Mouse (Mus musculus): ENCODE measurements around the gene Sarnp. TPM values are rescaled to one million over a fixed set of nuclear protein-coding genes. Genes with fewer than 3 reads are reported as not detected.

Gene Sarnp
- polyA plus RNA-seq, 1 experiment, result 288 TPM

DNA sequence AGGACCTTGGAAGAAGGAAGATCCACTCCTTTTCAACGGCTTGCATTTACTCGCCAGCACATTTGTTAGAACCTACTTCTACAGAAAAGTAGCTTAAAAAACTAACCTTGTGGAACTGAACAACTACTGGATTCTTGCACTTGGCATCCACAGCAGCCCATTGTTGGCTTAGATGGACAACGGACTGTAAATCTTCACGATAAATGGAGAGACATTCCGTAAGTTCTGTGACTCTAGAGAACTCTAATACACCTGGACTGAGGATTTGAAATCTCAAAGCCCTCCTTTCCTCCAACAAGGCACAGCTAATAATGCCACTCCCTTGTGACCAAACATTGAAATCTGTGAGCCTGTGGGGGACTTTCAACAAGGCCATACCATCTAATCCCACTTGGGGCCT lies 26.1 kb downstream of the Sarnp start:
- Histone ChIP-seq H3K27ac (ENCODE audit: insufficient read depth, low read length) (no peak overlapping the region), H3K36me3 (ENCODE audit: control insufficient read depth, insufficient read depth, low read length, poor library complexity, severe bottlenecking) (peaks cover 69% of the 10 kb centered on the region), H3K4me3 (ENCODE audit: low read depth, low read length) (no peak overlapping the region)

GRCm38 (mm10) chr10:128845516-128845915 lies 28.4 kb downstream of the Sarnp start:
- TF ChIP-seq POLR2A (IDR thresholded peaks at IDR 0.05; ENCODE audit: insufficient read depth, low read length) (no peak), EP300 (IDR thresholded peaks at IDR 0.05; ENCODE audit: insufficient read depth, low read depth, low read length) (no peak), CTCF (IDR thresholded peaks at IDR 0.05; ENCODE audit: low read depth, low read length) (no peak)
- no peak overlapping the region for H3K9ac ChIP-seq (ENCODE audit: low read depth, poor library complexity, severe bottlenecking)
- H3K4me1 ChIP-seq (ENCODE audit: control insufficient read depth, insufficient read depth, low read length), result no peaks in the 10 kb centered on the region
- H3K27ac ChIP-seq (ENCODE audit: insufficient read depth, low read length), result no peak overlapping the region
- peaks cover 73% of the 10 kb centered on the region for H3K36me3 ChIP-seq (ENCODE audit: control insufficient read depth, insufficient read depth, low read length, poor library complexity, severe bottlenecking)
- H3K4me3 ChIP-seq (ENCODE audit: low read depth, low read length), result no peak overlapping the region
- H3K9me3 ChIP-seq (replicated peaks; ENCODE audit: control insufficient read depth, insufficient read depth, low read length, poor library complexity, severe bottlenecking), result no peaks in the 10 kb centered on the region
- H3K27me3 ChIP-seq (ENCODE audit: control insufficient read depth, insufficient read depth, low read length, poor library complexity, severe bottlenecking), result no peaks in the 10 kb centered on the region

More for the DNA sequence above, 26.1 kb downstream of the Sarnp start:
- Histone ChIP-seq H3K4me1 (ENCODE audit: control insufficient read depth, insufficient read depth, low read length) (no peaks in the 10 kb centered on the region), H3K9ac (ENCODE audit: low read depth, poor library complexity, severe bottlenecking) (no peak overlapping the region), H3K9me3 (replicated peaks; ENCODE audit: control insufficient read depth, insufficient read depth, low read length, poor library complexity, severe bottlenecking) (no peaks in the 10 kb centered on the region), H3K27me3 (ENCODE audit: control insufficient read depth, insufficient read depth, low read length, poor library complexity, severe bottlenecking) (no peaks in the 10 kb centered on the region)
- no peak for TF ChIP-seq EP300 (IDR thresholded peaks at IDR 0.05; ENCODE audit: insufficient read depth, low read depth, low read length)

- H3K36me3 ChIP-seq (ENCODE audit: control insufficient read depth, insufficient read depth, low read length, poor library complexity, severe bottlenecking), result peaks cover 69% of the 10 kb centered on the region
- no peak overlapping the region for H3K4me3 ChIP-seq (ENCODE audit: low read depth, low read length)
- no peaks in the 10 kb centered on the region for H3K9me3 ChIP-seq (replicated peaks; ENCODE audit: control insufficient read depth, insufficient read depth, low read length, poor library complexity, severe bottlenecking)
- H3K4me1 ChIP-seq (ENCODE audit: control insufficient read depth, insufficient read depth, low read length), result no peaks in the 10 kb centered on the region
- no peaks in the 10 kb centered on the region for H3K27me3 ChIP-seq (ENCODE audit: control insufficient read depth, insufficient read depth, low read length, poor library complexity, severe bottlenecking)
- no peak overlapping the region for H3K9ac ChIP-seq (ENCODE audit: low read depth, poor library complexity, severe bottlenecking)
- no peak overlapping the region for H3K27ac ChIP-seq (ENCODE audit: insufficient read depth, low read length)
- TF ChIP-seq POLR2A (IDR thresholded peaks at IDR 0.05; ENCODE audit: insufficient read depth, low read length) (no peak), EP300 (IDR thresholded peaks at IDR 0.05; ENCODE audit: insufficient read depth, low read depth, low read length) (no peak), CTCF (IDR thresholded peaks at IDR 0.05; ENCODE audit: low read depth, low read length) (no peak)
Observed at GRCm38 (mm10) chr10:128846664-128847063, 29.5 kb downstream of the Sarnp start.

GRCm38 (mm10) chr10:128848426-128848825 lies 31.3 kb downstream of the Sarnp start:
- Histone ChIP-seq H3K4me1 (ENCODE audit: control insufficient read depth, insufficient read depth, low read length) (no peaks in the 10 kb centered on the region), H3K9ac (ENCODE audit: low read depth, poor library complexity, severe bottlenecking) (no peak overlapping the region), H3K36me3 (ENCODE audit: control insufficient read depth, insufficient read depth, low read length, poor library complexity, severe bottlenecking) (peaks cover 64% of the 10 kb centered on the region), H3K27ac (ENCODE audit: insufficient read depth, low read length) (no peak overlapping the region), H3K9me3 (replicated peaks; ENCODE audit: control insufficient read depth, insufficient read depth, low read length, poor library complexity, severe bottlenecking) (no peaks in the 10 kb centered on the region), H3K4me3 (ENCODE audit: low read depth, low read length) (no peak overlapping the region), H3K27me3 (ENCODE audit: control insufficient read depth, insufficient read depth, low read length, poor library complexity, severe bottlenecking) (no peaks in the 10 kb centered on the region)
- no peak for TF ChIP-seq CTCF (IDR thresholded peaks at IDR 0.05; ENCODE audit: low read depth, low read length)
- TF ChIP-seq POLR2A (IDR thresholded peaks at IDR 0.05; ENCODE audit: insufficient read depth, low read length), result no peak
- TF ChIP-seq EP300 (IDR thresholded peaks at IDR 0.05; ENCODE audit: insufficient read depth, low read depth, low read length), result no peak

- Histone ChIP-seq H3K27me3 (ENCODE audit: control insufficient read depth, insufficient read depth, low read length, poor library complexity, severe bottlenecking) (no peaks in the 10 kb centered on the region), H3K4me3 (ENCODE audit: low read depth, low read length) (no peak overlapping the region), H3K27ac (ENCODE audit: insufficient read depth, low read length) (no peak overlapping the region), H3K36me3 (ENCODE audit: control insufficient read depth, insufficient read depth, low read length, poor library complexity, severe bottlenecking) (peaks cover 62% of the 10 kb centered on the region), H3K9me3 (replicated peaks; ENCODE audit: control insufficient read depth, insufficient read depth, low read length, poor library complexity, severe bottlenecking) (no peaks in the 10 kb centered on the region), H3K9ac (ENCODE audit: low read depth, poor library complexity, severe bottlenecking) (no peak overlapping the region), H3K4me1 (ENCODE audit: control insufficient read depth, insufficient read depth, low read length) (no peaks in the 10 kb centered on the region)
- TF ChIP-seq EP300 (IDR thresholded peaks at IDR 0.05; ENCODE audit: insufficient read depth, low read depth, low read length) (no peak), CTCF (IDR thresholded peaks at IDR 0.05; ENCODE audit: low read depth, low read length) (no peak), POLR2A (IDR thresholded peaks at IDR 0.05; ENCODE audit: insufficient read depth, low read length) (no peak)
Observed at GRCm38 (mm10) chr10:128850339-128850738, 33.2 kb downstream of the Sarnp start.

DNA sequence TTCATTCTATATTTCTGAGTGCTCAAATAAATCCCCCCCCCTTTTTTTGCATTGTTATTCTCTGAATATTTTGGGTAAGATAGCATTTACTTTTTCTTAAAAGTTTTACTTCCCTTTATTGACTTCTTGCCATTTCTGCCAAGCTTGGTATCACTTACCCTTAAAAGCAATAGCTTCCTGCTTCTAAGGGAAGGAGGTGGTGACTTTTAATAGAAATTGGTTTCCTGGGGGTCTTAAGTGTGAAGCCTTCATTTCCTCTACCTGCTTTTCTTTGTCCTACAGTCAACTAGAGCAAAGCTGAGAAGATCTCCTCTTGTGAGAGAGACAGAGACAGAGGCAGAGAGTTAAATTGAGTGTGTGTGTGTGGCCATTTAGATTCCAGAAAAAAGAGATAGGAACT lies 44.0 kb downstream of the Sarnp start:
- Histone ChIP-seq H3K27ac (ENCODE audit: insufficient read depth, low read length) (no peak overlapping the region), H3K9ac (ENCODE audit: low read depth, poor library complexity, severe bottlenecking) (no peak overlapping the region), H3K27me3 (ENCODE audit: control insufficient read depth, insufficient read depth, low read length, poor library complexity, severe bottlenecking) (no peaks in the 10 kb centered on the region), H3K4me3 (ENCODE audit: low read depth, low read length) (no peak overlapping the region), H3K9me3 (replicated peaks; ENCODE audit: control insufficient read depth, insufficient read depth, low read length, poor library complexity, severe bottlenecking) (no peaks in the 10 kb centered on the region), H3K4me1 (ENCODE audit: control insufficient read depth, insufficient read depth, low read length) (no peaks in the 10 kb centered on the region), H3K36me3 (ENCODE audit: control insufficient read depth, insufficient read depth, low read length, poor library complexity, severe bottlenecking) (peaks cover 61% of the 10 kb centered on the region)
- TF ChIP-seq CTCF (IDR thresholded peaks at IDR 0.05; ENCODE audit: low read depth, low read length), result no peak
